7 mouse cellular contexts compared by ENCODE assay signal in genomic region chr4:99660981-99661380, GRCm38 (mm10). TPM values are rescaled to one million over a fixed set of nuclear protein-coding genes. Genes with fewer than 3 reads are reported as not detected.
DNase-seq lines count a peak whose midpoint lies in the region; ATAC-seq and TF ChIP-seq lines count a peak whose summit lies in the region.

No protein-coding gene starts in this region.

- TF ChIP-seq EP300 in liver, postnatal 0 days (IDR thresholded peaks at IDR 0.05; ENCODE audit: low read depth), result no peak

- ATAC-seq in forebrain, embryonic 14.5 days, result peak; percentile 22; the same call in 1 of the 2 replicates
- ATAC-seq in inflammation-experienced regulatory T-cells, adult 6 months, result peak; percentile 49
- no peak for ATAC-seq in liver, postnatal 0 days

- no peak overlapping the region for H3K4me2 ChIP-seq in forebrain, embryonic 14.5 days (ENCODE audit: low read length)
- no peak overlapping the region for H3K4me2 ChIP-seq in liver, postnatal 0 days (ENCODE audit: low read depth, low read length)

- H3K27me3 ChIP-seq in forebrain, embryonic 14.5 days (replicated peaks; ENCODE audit: control insufficient read depth, insufficient read depth, low read length), result peaks cover 76% of the 10 kb centered on the region
- peaks cover 79% of the 10 kb centered on the region for H3K27me3 ChIP-seq in liver, postnatal 0 days (ENCODE audit: insufficient read depth, low read length)
- peaks cover 58% of the 10 kb centered on the region for H3K27me3 ChIP-seq in small intestine, adult 2 months (ENCODE audit: control insufficient read depth, insufficient read depth, low read length)

- peak; percentile 65 for TF ChIP-seq CTCF in liver, postnatal 0 days (IDR thresholded peaks at IDR 0.05; ENCODE audit: low read depth)
- peak; percentile 79; the same call in 1 of the 2 replicates for TF ChIP-seq CTCF in small intestine, adult 2 months (IDR thresholded peaks at IDR 0.05; ENCODE audit: extremely low read depth, insufficient read length, insufficient replicate concordance, low read depth, low read length)

- no peak overlapping the region for H3K4me3 ChIP-seq in forebrain, embryonic 14.5 days (ENCODE audit: low read depth, low read length)
- no peak overlapping the region for H3K4me3 ChIP-seq in liver, postnatal 0 days (ENCODE audit: low read depth, low read length)
- H3K4me3 ChIP-seq in small intestine, adult 2 months (ENCODE audit: low read depth, low read length), result no peak overlapping the region

- H3K27ac ChIP-seq in forebrain, embryonic 14.5 days (ENCODE audit: low read depth, low read length), result no peak overlapping the region
- no peak overlapping the region for H3K27ac ChIP-seq in liver, postnatal 0 days (ENCODE audit: low read depth)
- H3K27ac ChIP-seq in small intestine, adult 2 months (ENCODE audit: insufficient read depth, low read depth, low read length), result no peak overlapping the region

- no peaks in the 10 kb centered on the region for H3K9me3 ChIP-seq in forebrain, embryonic 14.5 days (replicated peaks; ENCODE audit: control insufficient read depth, low read length)
- H3K9me3 ChIP-seq in liver, postnatal 0 days (ENCODE audit: low read length), result no peaks in the 10 kb centered on the region

- WGBS in forebrain, embryonic 14.5 days, result under 1% methylated on average over 11 of the region's 11 CpGs
- under 1% methylated on average over 11 of the region's 11 CpGs for WGBS in liver, postnatal 0 days (ENCODE audit: insufficient replicate concordance)
- 1% methylated on average over 11 of the region's 11 CpGs for WGBS in small intestine, adult 2 months

- peak; percentile 76 for DNase-seq in right cerebral cortex, postnatal 4 days
- DNase-seq in right cerebral cortex, adult 18-20 months, result no peak
- peak; percentile 47 for DNase-seq in brain, adult 2 months (ENCODE audit: low read depth, low spot score)
- DNase-seq in forebrain, embryonic 14.5 days (ENCODE audit: low spot score), result peak; percentile 87
- DNase-seq in liver, postnatal 0 days, result peak; percentile 72

- no peak overlapping the region for H3K9ac ChIP-seq in forebrain, embryonic 14.5 days (ENCODE audit: low read length)
- H3K9ac ChIP-seq in liver, postnatal 0 days (replicated peaks), result no peak overlapping the region

- no peak for TF ChIP-seq POLR2A in small intestine, adult 2 months (IDR thresholded peaks at IDR 0.05; ENCODE audit: low read depth, low read length)

- no peaks in the 10 kb centered on the region for H3K36me3 ChIP-seq in forebrain, embryonic 14.5 days (ENCODE audit: control insufficient read depth, insufficient read depth, low read length)
- no peaks in the 10 kb centered on the region for H3K36me3 ChIP-seq in liver, postnatal 0 days (replicated peaks; ENCODE audit: insufficient read depth, low read length)
- H3K36me3 ChIP-seq in small intestine, adult 2 months (ENCODE audit: control insufficient read depth, insufficient read depth, low read length), result no peaks in the 10 kb centered on the region

- H3K4me1 ChIP-seq in forebrain, embryonic 14.5 days (ENCODE audit: control insufficient read depth, insufficient read depth, low read length), result 0 out of 2 replicates have a peak, but pooled peaks cover 2% of the 10 kb centered on the region
- peaks cover 8% of the 10 kb centered on the region for H3K4me1 ChIP-seq in liver, postnatal 0 days (ENCODE audit: insufficient read depth)
- H3K4me1 ChIP-seq in small intestine, adult 2 months (ENCODE audit: control insufficient read depth, insufficient read depth, insufficient read length, low read length), result peaks cover 13% of the 10 kb centered on the region

RNA-seq across cellular contexts. Expression of gene Foxd3, which starts 4.9 kb away (rescaled TPM):
- polyA plus RNA-seq in forebrain, embryonic 14.5 days (2014; fragmentation: Nextera tagmentation; extraction: Ambion mirVana), result 0.12 TPM in 1 of 2 replicates, not detected in the other
- polyA plus RNA-seq in inflammation-experienced regulatory T-cells, adult 6 months (2017; shearing (Covaris generic)), result not detected
- polyA plus RNA-seq in liver, postnatal 0 days (2015; fragmentation: Nextera tagmentation; extraction: Ambion mirVana), result not detected in 2 replicates
- polyA plus RNA-seq in small intestine, adult 2 months (2012; rRNA removed), result 1.0 and 1.1 TPM in 2 replicates

RNA-seq across cellular contexts. Expression of gene Alg6, which starts 54.5 kb away (rescaled TPM):
- polyA plus RNA-seq in forebrain, embryonic 14.5 days (2014; fragmentation: Nextera tagmentation; extraction: Ambion mirVana), result 7.4 and 8.6 TPM in 2 replicates
- 10 to 100 TPM in 2 of 3 experiments, 1 to 10 TPM in 1; 8.4 to 20.2 (median 13.9) TPM for polyA plus RNA-seq in inflammation-experienced regulatory T-cells, adult 6 months (2017; shearing (Covaris generic))
- 4.2 and 4.9 TPM in 2 replicates for polyA plus RNA-seq in liver, postnatal 0 days (2015; fragmentation: Nextera tagmentation; extraction: Ambion mirVana)
- 1.6 and 2.0 TPM in 2 replicates for polyA plus RNA-seq in small intestine, adult 2 months (2012; rRNA removed)
